Mouse (Mus musculus) limb, embryonic 13.5 days (tissue): ENCODE measurements around the gene Apol8. TPM values are rescaled to one million over a fixed set of nuclear protein-coding genes. Genes with fewer than 3 reads are reported as not detected.
A peak's percentile ranks its signal among the peaks of the same experiment; 100 is the strongest.

ENCODE experiments used
- ATAC-seq: fragments of 200-750 bp; cut with Nextera tagmentation; 2 replicates; pipeline ENCODE4 v1.8.0; 2017; ENCODE audit warnings: low read depth, moderate number of reproducible peaks, moderate TSS enrichment; ENCODE audit not compliant: low FRiP score
- H3K27ac ChIP-seq: fragments of 300-500 bp; sonication (generic); 2 replicates; pipeline ENCODE4 v1.5.1; 2015; ENCODE audit warnings: inconsistent platforms, mild to moderate bottlenecking, moderate library complexity
- H3K27me3 ChIP-seq: fragments of 300-500 bp; sonication (generic); 2 replicates; pipeline ENCODE4 v1.6.1; 2015; ENCODE audit warnings: mild to moderate bottlenecking, inconsistent platforms
- H3K36me3 ChIP-seq: fragments of 300-500 bp; sonication (generic); 2 replicates; pipeline ENCODE4 v1.6.1; 2015; ENCODE audit warnings: inconsistent platforms, mild to moderate bottlenecking, moderate library complexity
- H3K4me1 ChIP-seq: fragments of 300-500 bp; sonication (generic); 2 replicates; pipeline ENCODE4 v1.6.1; 2015; ENCODE audit warnings: inconsistent platforms
- H3K4me2 ChIP-seq: fragments of 300-500 bp; sonication (generic); replicated peaks from 2 replicates; pipeline ENCODE4 v1.6.1; 2015; ENCODE audit warnings: inconsistent platforms, mild to moderate bottlenecking, moderate library complexity
- H3K4me3 ChIP-seq: fragments of 300-500 bp; sonication (generic); 2 replicates; pipeline ENCODE4 v1.5.1; 2015; ENCODE audit warnings: moderate library complexity, mild to moderate bottlenecking, inconsistent platforms
- H3K9ac ChIP-seq: fragments of 300-500 bp; sonication (generic); 2 replicates; pipeline ENCODE4 v1.6.1; 2015; ENCODE audit warnings: mild to moderate bottlenecking, inconsistent platforms
- H3K9me3 ChIP-seq: fragments of 300-500 bp; sonication (generic); 2 replicates; pipeline ENCODE4 v1.6.1; 2016; ENCODE audit warnings: inconsistent platforms
- WGBS: fragments of 180-500 bp; shearing (Covaris S2); methylation state at CpG from one replicate; pipeline ENCODE4 v1.1.7; 2015; 5-methylcytosine and 5-hydroxymethylcytosine counted together
- polyA plus RNA-seq: library from polyadenylated mRNA; unstranded; fragments of >200 nt; fragmentation: Nextera tagmentation; extraction: Ambion mirVana; gene quantifications from 2 replicates; pipeline ENCODE4 v1.2.1, GENCODE M21; 2015

Apol8 gene
- polyA plus RNA-seq, 1 experiment from 2014 or later, result not detected

- no peak overlapping the region for H3K9ac ChIP-seq
- ATAC-seq, result no peak
- H3K27me3 ChIP-seq, result no peaks in the 10 kb centered on the region
- no peak overlapping the region for H3K4me2 ChIP-seq
- H3K4me1 ChIP-seq, result peaks cover 60% of the 10 kb centered on the region
- H3K4me3 ChIP-seq, result no peak overlapping the region
- H3K27ac ChIP-seq, result no peak overlapping the region; the same call in 1 of the 2 replicates
- 96% methylated on average over 26 of the region's 26 CpGs for WGBS
- no peaks in the 10 kb centered on the region for H3K9me3 ChIP-seq
- H3K36me3 ChIP-seq, result peaks cover 53% of the 10 kb centered on the region
These were observed 39.7 kb upstream of the Apol8 start for GRCm38 (mm10) chr15:77796409-77797035.

- Histone ChIP-seq H3K27me3 (no peaks in the 10 kb centered on the region), H3K4me3 (no peak overlapping the region), H3K9ac (no peak overlapping the region), H3K36me3 (peaks cover 59% of the 10 kb centered on the region), H3K27ac (0 out of 2 replicates have a peak overlapping the region, but pooled peaks have one; percentile 28), H3K9me3 (no peaks in the 10 kb centered on the region), H3K4me1 (peaks cover 47% of the 10 kb centered on the region), H3K4me2 (no peak overlapping the region)
- 84% methylated on average over 13 of the region's 13 CpGs for WGBS
- no peak for ATAC-seq
These were observed 38.1 kb upstream of the Apol8 start for GRCm38 (mm10) chr15:77794908-77795356.

GRCm38 (mm10) chr15:77794138-77794907 is 37.5 kb upstream of the Apol8 start:
- H3K4me3 ChIP-seq, result no peak overlapping the region
- peaks cover 41% of the 10 kb centered on the region for H3K4me1 ChIP-seq
- H3K4me2 ChIP-seq, result no peak overlapping the region
- 0 out of 2 replicates have a peak overlapping the region, but pooled peaks have one; percentile 20 for H3K9ac ChIP-seq
- no peaks in the 10 kb centered on the region for H3K27me3 ChIP-seq
- peaks cover 66% of the 10 kb centered on the region for H3K36me3 ChIP-seq
- peak overlapping the region; percentile 28; the same call in 1 of the 2 replicates for H3K27ac ChIP-seq
- WGBS, result 82% methylated on average over 13 of the region's 13 CpGs
- no peaks in the 10 kb centered on the region for H3K9me3 ChIP-seq
- ATAC-seq, result no peak

GRCm38 (mm10) chr15:77793554-77793953 is 36.8 kb upstream of the Apol8 start:
- 92% methylated on average over 7 of the region's 7 CpGs for WGBS
- no peak for ATAC-seq
- Histone ChIP-seq H3K9me3 (no peaks in the 10 kb centered on the region), H3K4me2 (no peak overlapping the region), H3K4me3 (no peak overlapping the region), H3K9ac (0 out of 2 replicates have a peak overlapping the region, but pooled peaks have one; percentile 20), H3K4me1 (peaks cover 33% of the 10 kb centered on the region), H3K36me3 (peaks cover 73% of the 10 kb centered on the region), H3K27ac (peak overlapping the region; percentile 55; the same call in 1 of the 2 replicates), H3K27me3 (no peaks in the 10 kb centered on the region)

- no peak for ATAC-seq
These were observed 36.3 kb upstream of the Apol8 start for GRCm38 (mm10) chr15:77793094-77793493.

GRCm38 (mm10) chr15:77792056-77792455 is 35.3 kb upstream of the Apol8 start:
- Histone ChIP-seq H3K4me3 (no peak overlapping the region), H3K36me3 (peaks cover 87% of the 10 kb centered on the region), H3K27ac (no peak overlapping the region), H3K9ac (no peak overlapping the region), H3K4me2 (no peak overlapping the region), H3K4me1 (peaks cover 18% of the 10 kb centered on the region), H3K9me3 (no peaks in the 10 kb centered on the region), H3K27me3 (no peaks in the 10 kb centered on the region)
- ATAC-seq, result no peak
- 90% methylated on average over 9 of the region's 9 CpGs for WGBS

More at GRCm38 (mm10) chr15:77793094-77793493, 36.3 kb upstream of the Apol8 start:
- no peaks in the 10 kb centered on the region for H3K27me3 ChIP-seq
- H3K36me3 ChIP-seq, result peaks cover 78% of the 10 kb centered on the region
- H3K4me3 ChIP-seq, result no peak overlapping the region
- 73% methylated on average over 4 of the region's 4 CpGs for WGBS
- no peaks in the 10 kb centered on the region for H3K9me3 ChIP-seq
- H3K9ac ChIP-seq, result no peak overlapping the region
- H3K27ac ChIP-seq, result no peak overlapping the region
- H3K4me2 ChIP-seq, result no peak overlapping the region
- H3K4me1 ChIP-seq, result peaks cover 29% of the 10 kb centered on the region

GRCm38 (mm10) chr15:77790656-77791405 is 34.0 kb upstream of the Apol8 start:
- no peaks in the 10 kb centered on the region for H3K27me3 ChIP-seq
- peaks cover 17% of the 10 kb centered on the region for H3K4me1 ChIP-seq
- H3K4me2 ChIP-seq, result no peak overlapping the region
- no peak overlapping the region for H3K27ac ChIP-seq
- no peak overlapping the region for H3K4me3 ChIP-seq
- no peak overlapping the region for H3K9ac ChIP-seq
- ATAC-seq, result no peak
- H3K36me3 ChIP-seq, result peaks cover 93% of the 10 kb centered on the region
- 88% methylated on average over 21 of the region's 21 CpGs for WGBS
- H3K9me3 ChIP-seq, result no peaks in the 10 kb centered on the region

GRCm38 (mm10) chr15:77789186-77789585 is 32.4 kb upstream of the Apol8 start:
- Histone ChIP-seq H3K27ac (no peak overlapping the region), H3K9me3 (no peaks in the 10 kb centered on the region), H3K4me1 (peaks cover 15% of the 10 kb centered on the region), H3K36me3 (peaks cover 96% of the 10 kb centered on the region), H3K27me3 (no peaks in the 10 kb centered on the region), H3K4me3 (no peak overlapping the region), H3K9ac (no peak overlapping the region), H3K4me2 (no peak overlapping the region)
- 82% methylated on average over 3 of the region's 3 CpGs for WGBS
- no peak for ATAC-seq

- no peak for ATAC-seq
- no peaks in the 10 kb centered on the region for H3K9me3 ChIP-seq
- H3K27ac ChIP-seq, result no peak overlapping the region
- peaks cover 96% of the 10 kb centered on the region for H3K36me3 ChIP-seq
- H3K27me3 ChIP-seq, result no peaks in the 10 kb centered on the region
- H3K4me1 ChIP-seq, result peaks cover 11% of the 10 kb centered on the region
- WGBS, result 91% methylated on average over 6 of the region's 6 CpGs
- no peak overlapping the region for H3K4me2 ChIP-seq
- H3K4me3 ChIP-seq, result no peak overlapping the region
- H3K9ac ChIP-seq, result no peak overlapping the region
These were observed 31.6 kb upstream of the Apol8 start for GRCm38 (mm10) chr15:77788356-77788755.

- peaks cover 11% of the 10 kb centered on the region for H3K4me1 ChIP-seq
- 82% methylated on average over 1 of the region's 1 CpGs for WGBS
- ATAC-seq, result no peak
- H3K9me3 ChIP-seq, result no peaks in the 10 kb centered on the region
- H3K27ac ChIP-seq, result no peak overlapping the region
- H3K4me3 ChIP-seq, result no peak overlapping the region
- H3K9ac ChIP-seq, result no peak overlapping the region
- H3K4me2 ChIP-seq, result no peak overlapping the region
- H3K36me3 ChIP-seq, result peaks cover 99% of the 10 kb centered on the region
- H3K27me3 ChIP-seq, result no peaks in the 10 kb centered on the region
These were observed 29.0 kb upstream of the Apol8 start for GRCm38 (mm10) chr15:77785807-77786206.

GRCm38 (mm10) chr15:77784039-77784824 is 27.4 kb upstream of the Apol8 start:
- ATAC-seq, result no peak
- Histone ChIP-seq H3K27me3 (no peaks in the 10 kb centered on the region), H3K4me2 (no peak overlapping the region), H3K4me3 (no peak overlapping the region), H3K9me3 (no peaks in the 10 kb centered on the region), H3K9ac (no peak overlapping the region), H3K36me3 (peaks cover 99% of the 10 kb centered on the region), H3K27ac (no peak overlapping the region), H3K4me1 (peaks cover 11% of the 10 kb centered on the region)
- WGBS, result 74% methylated on average over 22 of the region's 22 CpGs
